Mouse (Mus musculus) kidney, adult 2 months (tissue): ENCODE results near the gene Fgf11.

Source experiments
- CTCF ChIP-seq: fragments of 200-500 bp; conservative IDR thresholded peaks from 2 replicates; pipeline ENCODE4 v1.5.1; 2011; ENCODE audit warnings: low read depth, mild to moderate bottlenecking, control low read depth, low read length, moderate library complexity, mixed read lengths; ENCODE audit not compliant: insufficient read depth, insufficient read length
- POLR2A ChIP-seq: fragments of 200-500 bp; IDR thresholded peaks from one replicate; pipeline ENCODE4 v1.6.1; 2011; ENCODE audit warnings: low read depth, low read length, control low read depth

DNA sequence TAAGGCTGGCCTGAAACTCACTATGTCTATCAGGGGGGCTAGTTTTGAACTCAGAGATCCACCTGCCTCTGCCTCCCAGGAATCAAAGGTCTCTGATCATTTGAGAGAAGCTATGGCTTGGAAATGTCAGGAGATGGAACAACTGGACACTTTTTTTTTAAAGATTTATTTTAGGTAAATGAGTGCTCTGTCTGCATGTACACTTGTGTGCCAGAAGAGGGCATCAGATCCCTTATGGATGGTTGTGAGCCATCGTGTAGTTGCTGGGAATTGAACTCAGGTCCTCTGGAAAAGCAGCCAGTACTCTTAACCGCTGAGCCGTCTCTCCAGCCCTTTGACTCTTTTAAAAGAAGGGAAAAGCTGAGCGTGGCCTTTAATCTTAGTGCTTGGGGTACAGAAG is 4.7 kb upstream of the Fgf11 start:
- TF ChIP-seq CTCF (0 out of 2 replicates have a peak, but pooled peaks have one; percentile 6), POLR2A (no peak)
